Mouse (Mus musculus) MEL (cell line): Measurements from ENCODE around the gene Gm20604. TPM values are rescaled to one million over a fixed set of nuclear protein-coding genes. Genes with fewer than 3 reads are reported as not detected.
A peak's percentile ranks its signal among the peaks of the same experiment; 100 is the strongest.

Experiments used
- DNase-seq: peaks from one replicate; pipeline ENCODE4 v3.0.0; 2011; ENCODE audit warnings: low read depth, low spot score
- H3K27ac ChIP-seq: 2 replicates; pipeline ENCODE4 v1.5.1; 2012; ENCODE audit warnings: low read depth, mild to moderate bottlenecking, control low read depth, low read length, moderate library complexity; ENCODE audit not compliant: control insufficient read depth
- H3K27me3 ChIP-seq, 2 experiments: fragments of 150-350 bp in 1 of 2; sonication (generic) in 1 of 2; 2 replicates each; pipeline ENCODE4 v1.6.1; 2012; ENCODE audit warnings: low read length in 2 of 2, mild to moderate bottlenecking in 2 of 2, improper control_type of control experiment in 1 of 2, moderate library complexity in 1 of 2; ENCODE audit not compliant: insufficient read depth in 2 of 2, control insufficient read depth in 1 of 2
- H3K36me3 ChIP-seq, 2 experiments: 2 replicates each; pipeline ENCODE4 v1.6.1; 2012 to 2014; ENCODE audit warnings: low read length in 2 of 2, improper control_type of control experiment in 1 of 2, inconsistent platforms in 1 of 2, mild to moderate bottlenecking in 1 of 2; ENCODE audit not compliant: insufficient read depth in 2 of 2, control insufficient read depth in 1 of 2
- H3K4me1 ChIP-seq, 2 experiments: fragments of 150-350 bp in 1 of 2; sonication (generic) in 1 of 2; 2 replicates each; pipeline ENCODE4 v1.6.1; 2012; ENCODE audit warnings: low read length in 2 of 2, improper control_type of control experiment in 1 of 2, mild to moderate bottlenecking in 1 of 2; ENCODE audit not compliant: insufficient read depth in 2 of 2, control insufficient read depth in 1 of 2
- H3K4me3 ChIP-seq, 2 experiments: fragments of 150-350 bp in 1 of 2; sonication (generic) in 1 of 2; 2 replicates each; pipeline ENCODE4 v1.5.1; 2012; ENCODE audit warnings: low read depth in 2 of 2, low read length in 2 of 2, mild to moderate bottlenecking in 2 of 2, moderate library complexity in 2 of 2, control low read depth in 1 of 2, improper control_type of control experiment in 1 of 2; ENCODE audit not compliant: control insufficient read depth in 1 of 2, insufficient read depth in 1 of 2
- H3K79me2 ChIP-seq: 2 replicates; pipeline ENCODE4 v1.6.1; 2012; ENCODE audit warnings: mild to moderate bottlenecking, low read length, moderate library complexity; ENCODE audit not compliant: control insufficient read depth, poor library complexity, insufficient read depth
- H3K9ac ChIP-seq: 2 replicates; pipeline ENCODE4 v1.6.1; 2012; ENCODE audit warnings: low read depth, mild to moderate bottlenecking, control low read depth, low read length, moderate library complexity; ENCODE audit not compliant: control insufficient read depth, poor library complexity, severe bottlenecking
- H3K9me3 ChIP-seq: fragments of 150-350 bp; sonication (generic); replicated peaks from 2 replicates; pipeline ENCODE4 v1.6.1; 2012; ENCODE audit warnings: mild to moderate bottlenecking, low read length, improper control_type of control experiment, moderate library complexity; ENCODE audit not compliant: insufficient read depth
- BHLHE40 ChIP-seq: IDR thresholded peaks from 2 replicates; pipeline ENCODE4 v1.6.1; 2012; ENCODE audit warnings: low read depth, mild to moderate bottlenecking, inconsistent platforms, low read length, improper control_type of control experiment, borderline replicate concordance
- CHD2 ChIP-seq: IDR thresholded peaks from 2 replicates; pipeline ENCODE4 v1.6.1; 2011; ENCODE audit warnings: low read length, improper control_type of control experiment
- CTCF ChIP-seq, 3 experiments: IDR thresholded peaks in 2 of 3; conservative IDR thresholded peaks in 1 of 3; 2 replicates each; pipeline ENCODE4 v1.5.1; 2011 to 2012; ENCODE audit warnings: low read length in 3 of 3, low read depth in 2 of 3, mild to moderate bottlenecking in 2 of 3, improper control_type of control experiment in 1 of 3, inconsistent platforms in 1 of 3, mixed read lengths in 1 of 3, moderate library complexity in 1 of 3; ENCODE audit not compliant: control insufficient read depth in 1 of 3, insufficient read depth in 1 of 3, poor library complexity in 1 of 3, severe bottlenecking in 1 of 3
- E2F4 ChIP-seq: IDR thresholded peaks from 2 replicates; pipeline ENCODE4 v1.6.1; 2011; ENCODE audit warnings: low read depth, low read length, improper control_type of control experiment, borderline replicate concordance
- ELF1 ChIP-seq: IDR thresholded peaks from 2 replicates; pipeline ENCODE4 v1.6.1; 2014; ENCODE audit warnings: low read depth, mild to moderate bottlenecking, inconsistent platforms, low read length, improper control_type of control experiment, moderate library complexity
- EP300 ChIP-seq, 2 experiments: IDR thresholded peaks; 2 replicates each; pipeline ENCODE4 v1.6.1; 2011; ENCODE audit warnings: improper control_type of control experiment in 2 of 2, low read length in 2 of 2, low read depth in 1 of 2, mild to moderate bottlenecking in 1 of 2
- ETS1 ChIP-seq: IDR thresholded peaks from 2 replicates; pipeline ENCODE4 v1.6.1; 2012; ENCODE audit warnings: low read depth, mild to moderate bottlenecking, inconsistent platforms, low read length, improper control_type of control experiment, moderate library complexity
- HCFC1 ChIP-seq: IDR thresholded peaks from 2 replicates; pipeline ENCODE4 v1.6.1; 2012; ENCODE audit warnings: low read depth, mild to moderate bottlenecking, inconsistent platforms, low read length, improper control_type of control experiment, moderate library complexity
- JUND ChIP-seq: IDR thresholded peaks from 2 replicates; pipeline ENCODE4 v1.6.1; 2011; ENCODE audit warnings: low read depth, mild to moderate bottlenecking, improper control_type of control experiment, low read length
- KAT2A ChIP-seq: conservative IDR thresholded peaks from 2 replicates; pipeline ENCODE4 v1.6.1; 2012; ENCODE audit warnings: low read depth, low read length, improper control_type of control experiment, inconsistent platforms
- MAZ ChIP-seq: IDR thresholded peaks from 2 replicates; pipeline ENCODE4 v1.6.1; 2012; ENCODE audit warnings: low read depth, mild to moderate bottlenecking, inconsistent platforms, low read length, improper control_type of control experiment
- MXI1 ChIP-seq: IDR thresholded peaks from 2 replicates; pipeline ENCODE4 v1.6.1; 2011; ENCODE audit warnings: mild to moderate bottlenecking, low read depth, low read length, improper control_type of control experiment
- MYC ChIP-seq: IDR thresholded peaks from 2 replicates; pipeline ENCODE4 v1.6.1; 2011; ENCODE audit warnings: low read depth, mild to moderate bottlenecking, low read length, improper control_type of control experiment, moderate library complexity
- NELFE ChIP-seq: IDR thresholded peaks from 2 replicates; pipeline ENCODE4 v1.6.1; 2011; ENCODE audit warnings: low read depth, low read length, improper control_type of control experiment
- POLR2A ChIP-seq, 2 experiments: IDR thresholded peaks; 2 replicates each; pipeline ENCODE4 v1.6.1; 2011 to 2012; ENCODE audit warnings: low read length in 2 of 2, mild to moderate bottlenecking in 2 of 2, control low read depth in 1 of 2, improper control_type of control experiment in 1 of 2, low read depth in 1 of 2, moderate library complexity in 1 of 2; ENCODE audit not compliant: control insufficient read depth in 1 of 2, insufficient read depth in 1 of 2, poor library complexity in 1 of 2
- POLR2AphosphoS5 ChIP-seq: IDR thresholded peaks from 2 replicates; pipeline ENCODE4 v1.6.1; 2012; ENCODE audit warnings: low read depth, borderline replicate concordance, mild to moderate bottlenecking, inconsistent platforms, low read length, moderate library complexity, mixed read lengths
- SIN3A ChIP-seq: IDR thresholded peaks from 2 replicates; pipeline ENCODE4 v1.6.1; 2012; ENCODE audit warnings: low read length, improper control_type of control experiment, inconsistent platforms
- TBP ChIP-seq: IDR thresholded peaks from 2 replicates; pipeline ENCODE4 v1.8.0; 2011; ENCODE audit warnings: low read depth, low read length, improper control_type of control experiment
- USF1 ChIP-seq: IDR thresholded peaks from 2 replicates; pipeline ENCODE4 v1.6.1; 2014; ENCODE audit warnings: low read depth, mild to moderate bottlenecking, inconsistent platforms, low read length, improper control_type of control experiment, moderate library complexity
- ZKSCAN1 ChIP-seq: IDR thresholded peaks from 2 replicates; pipeline ENCODE4 v1.6.1; 2012; ENCODE audit warnings: low read depth, mild to moderate bottlenecking, inconsistent platforms, low read length, improper control_type of control experiment, moderate library complexity
- polyA plus RNA-seq, 2 experiments: library from polyadenylated mRNA; stranded (reverse) in 1 of 2; unstranded in 1 of 2; fragments of >175 nt in 1 of 2; fragments of >200 nt in 1 of 2; gene quantifications; 2 replicates each; pipeline versions ENCODE4 v1.2.1 to v1.2.4; 2012; ENCODE audit warnings: low replicate concordance in 2 of 2, low read depth in 1 of 2; ENCODE audit not compliant: insufficient read length in 2 of 2, insufficient read depth in 1 of 2, missing spikeins in 1 of 2
- total RNA-seq: library from RNA; depleted of rRNA; stranded (reverse); fragments of 300-350 nt; gene quantifications from 2 replicates; pipeline ENCODE4 v1.2.3, GENCODE M21; 2012

Gm20604 gene
- total and polyA plus RNA-seq, 3 experiments: 7.9 to 8.8 TPM; not detected in 1

DNA sequence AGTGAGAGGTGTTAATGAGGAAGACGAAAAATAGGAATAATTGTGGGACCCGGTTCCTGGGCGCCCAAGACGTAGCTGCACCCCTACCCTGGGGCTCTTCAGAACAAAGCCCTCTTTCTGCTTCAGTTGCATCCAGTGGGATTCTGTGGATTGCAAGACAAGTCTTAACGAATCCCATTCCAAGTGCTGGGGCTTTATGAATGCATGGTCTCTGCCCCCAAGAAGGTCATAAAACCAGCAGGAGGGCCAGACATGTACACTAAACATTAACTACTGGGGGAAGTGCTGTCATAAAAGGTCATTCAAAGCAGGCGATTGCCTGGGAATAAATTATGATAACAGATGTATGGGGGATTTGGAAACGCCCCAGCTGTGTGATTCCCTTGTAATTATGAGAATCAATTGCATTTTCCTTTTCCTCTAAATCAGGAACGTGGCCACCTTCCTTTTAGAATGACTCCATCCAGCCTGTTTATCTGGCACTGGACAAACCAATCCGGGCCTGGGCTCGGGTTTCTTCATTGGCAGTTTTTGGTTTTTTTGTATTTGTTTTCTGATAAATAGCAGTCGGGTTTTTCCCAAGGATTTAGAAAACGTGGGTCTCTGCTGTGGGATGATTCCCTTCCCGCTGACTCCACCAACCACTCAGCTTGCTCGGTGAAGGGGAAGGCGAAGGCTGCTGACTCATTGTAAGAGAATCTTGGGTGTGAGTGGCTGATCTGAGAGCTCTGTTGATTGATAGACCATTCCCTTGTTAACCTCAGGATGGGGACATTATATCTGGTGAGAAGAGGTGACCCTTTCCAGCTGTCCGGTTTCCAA, 27.5 kb downstream of the Gm20604 start:
- TF ChIP-seq MYC: 0 out of 2 replicates have a peak, but pooled peaks have one; percentile 20
- no peak for TF ChIP-seq POLR2AphosphoS5
- TF ChIP-seq ZKSCAN1: no peak
- TF ChIP-seq MAZ: no peak
- peak; percentile 56 for DNase-seq
- Histone ChIP-seq H3K27ac (peak overlapping the region; percentile 9; the same call in 1 of the 2 replicates), H3K27me3 (no peaks in the 10 kb centered on the region), H3K9me3 (no peaks in the 10 kb centered on the region), H3K4me3 (peak overlapping the region; percentile 12 to 32), H3K79me2 (no peaks in the 10 kb centered on the region), H3K9ac (peak overlapping the region; percentile 30; the same call in 1 of the 2 replicates), H3K36me3 (peaks cover 0 to 6% of the 10 kb centered on the region in 2 experiments; a peak in 1 of 4 replicates), H3K4me1 (peaks cover 2 to 20% of the 10 kb centered on the region in 2 experiments; a peak in 3 of 4 replicates)

DNA sequence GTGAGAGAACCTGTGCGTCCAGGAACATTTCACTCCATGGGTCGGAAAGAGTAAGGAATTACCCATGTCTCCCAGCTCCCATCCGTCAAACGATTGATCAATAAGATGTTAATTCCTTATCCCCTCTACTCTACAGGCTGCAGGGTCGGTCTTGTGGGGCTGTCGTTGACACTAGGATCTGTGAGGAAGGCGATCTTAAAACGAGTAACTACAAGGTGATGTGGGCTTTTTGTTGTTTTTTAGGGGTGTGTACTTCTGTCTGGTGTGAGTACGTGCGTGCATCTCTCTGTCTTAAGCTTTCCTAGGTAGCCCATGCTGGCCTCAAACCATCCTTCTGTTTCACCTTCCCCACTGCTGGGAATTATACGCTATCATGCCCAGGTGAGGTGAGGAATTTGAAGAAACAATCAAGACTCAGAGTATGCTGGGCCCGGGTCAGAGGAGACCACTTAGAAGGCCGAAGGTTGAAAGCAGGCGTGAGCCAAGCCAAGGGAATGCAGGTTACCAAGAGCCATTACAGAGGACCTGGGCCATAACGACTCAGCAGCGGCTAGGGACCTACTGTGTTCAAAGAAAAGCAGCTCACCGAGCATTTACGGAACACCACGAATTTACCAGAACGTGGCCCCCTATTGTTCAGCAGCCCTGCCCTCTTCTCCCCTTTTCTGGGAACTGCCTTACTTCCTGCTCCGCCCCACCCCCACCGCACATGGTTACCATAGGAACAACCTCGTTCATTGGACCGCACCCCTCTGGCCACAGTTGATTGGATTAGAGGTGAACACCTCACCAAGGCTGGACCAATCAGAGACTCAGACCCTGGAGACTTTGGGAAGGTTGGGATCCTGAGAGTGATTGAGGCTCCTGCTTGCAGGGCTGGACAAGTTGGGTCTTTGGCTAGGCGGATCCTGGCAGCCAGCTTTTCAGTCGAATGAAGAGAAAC, 28.3 kb downstream of the Gm20604 start:
- Histone ChIP-seq H3K27ac (peak overlapping the region; percentile 55), H3K9me3 (no peaks in the 10 kb centered on the region), H3K4me1 (peaks cover 0 to 29% of the 10 kb centered on the region in 2 experiments; a peak in 2 of 4 replicates), H3K36me3 (peaks cover 0 to 12% of the 10 kb centered on the region in 2 experiments; a peak in 2 of 4 replicates), H3K79me2 (no peaks in the 10 kb centered on the region), H3K9ac (0 out of 2 replicates have a peak overlapping the region, but pooled peaks have one; percentile 30), H3K27me3 (no peaks in the 10 kb centered on the region), H3K4me3 (peak overlapping the region; percentile 12 to 37; a peak in 2 of 4 replicates)
- DNase-seq: peak; percentile 91
- TF ChIP-seq ETS1 (no peak), KAT2A (no peak), HCFC1 (peak; percentile 56), NELFE (peak; percentile 51), JUND (no peak), POLR2A (IDR thresholded peaks at IDR 0.05; ENCODE audit: control insufficient read depth in 1 of 2, insufficient read depth in 1 of 2, low read depth in 1 of 2, low read length in 2 of 2, poor library complexity in 1 of 2) (peak; percentile 46 to 66; a peak in 3 of 4 replicates), BHLHE40 (0 out of 2 replicates have a peak, but pooled peaks have one; percentile 6), MAZ (peak; percentile 58; the same call in 1 of the 2 replicates), MXI1 (peak; percentile 35; the same call in 1 of the 2 replicates), TBP (peak; percentile 19; the same call in 1 of the 2 replicates), EP300 (IDR thresholded peaks at IDR 0.05; ENCODE audit: low read depth in 1 of 2, low read length in 2 of 2) (peak in 1 of 2 experiments; percentile 60; a peak in 2 of 4 replicates), SIN3A (peak; percentile 73), MYC (0 out of 2 replicates have a peak, but pooled peaks have one; percentile 36), CTCF (IDR thresholded peaks at IDR 0.05 in 2 of 3, conservative IDR thresholded peaks at IDR 0.05 in 1 of 3; ENCODE audit: control insufficient read depth in 1 of 3, insufficient read depth in 1 of 3, low read depth in 2 of 3, low read length in 3 of 3, poor library complexity in 1 of 3, severe bottlenecking in 1 of 3) (no peak), USF1 (no peak), ELF1 (peak; percentile 84), E2F4 (no peak), CHD2 (peak; percentile 72)
